Mouse (Mus musculus) MN1 (cell line): ENCODE measurements around the gene Edar.
A peak's percentile ranks its signal among the peaks of the same experiment; 100 is the strongest.

Source experiments
- DNase-seq: peaks from one replicate; pipeline ENCODE4 v3.0.0-alpha.2; 2016; ENCODE audit warnings: low spot score

Gene Edar

DNA sequence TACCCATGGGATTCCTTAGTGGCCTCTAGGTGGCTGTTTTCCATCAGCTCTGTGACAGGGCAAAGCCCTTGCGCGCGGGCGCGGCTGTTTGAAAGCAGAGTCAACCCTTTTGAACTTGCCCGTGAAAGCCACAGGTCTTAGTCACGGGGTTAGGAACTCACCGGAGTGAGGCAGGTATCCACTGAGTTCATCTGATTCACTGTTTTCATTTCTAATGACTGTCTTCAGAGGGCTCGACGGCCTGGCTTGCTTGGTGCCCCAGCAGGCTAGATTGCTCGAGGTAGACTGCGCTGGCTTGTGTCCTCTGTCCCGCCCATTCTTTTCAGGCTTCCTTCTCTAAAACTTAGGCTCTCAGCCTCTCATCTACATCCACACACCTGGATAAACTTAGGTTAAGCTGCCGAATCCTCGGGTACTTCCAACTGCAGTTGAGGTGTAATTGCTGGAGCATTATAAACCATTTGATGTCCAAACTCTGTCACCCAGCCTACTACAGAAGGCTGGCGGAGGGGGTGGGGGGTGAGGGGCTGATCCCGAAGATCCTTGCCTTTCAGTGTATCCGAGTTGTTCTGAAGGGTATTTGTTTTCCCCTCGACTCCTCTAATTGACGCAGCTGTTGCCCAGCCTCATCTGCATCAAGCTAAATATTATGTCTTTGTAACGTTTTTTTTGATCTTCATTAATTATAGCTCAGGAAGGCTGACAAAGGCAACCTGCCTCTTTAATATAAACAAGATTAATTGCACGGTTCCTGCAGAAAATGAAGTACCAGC is 24.0 kb downstream of the Edar start:
- DNase-seq: no peak

- no peak for DNase-seq
Observed at GRCm38 (mm10) chr10:58648787-58649186, 26.7 kb downstream of the Edar start.

- DNase-seq: no peak
Observed at GRCm38 (mm10) chr10:58644671-58645070, 30.8 kb downstream of the Edar start.

- DNase-seq: no peak
Observed at GRCm38 (mm10) chr10:58644194-58644593, 31.3 kb downstream of the Edar start.

GRCm38 (mm10) chr10:58643001-58643400 is 32.5 kb downstream of the Edar start:
- DNase-seq: no peak

- DNase-seq: no peak
Observed at GRCm38 (mm10) chr10:58641631-58642030, 33.8 kb downstream of the Edar start.

GRCm38 (mm10) chr10:58640446-58641400 is 34.7 kb downstream of the Edar start:
- no peak for DNase-seq

DNA sequence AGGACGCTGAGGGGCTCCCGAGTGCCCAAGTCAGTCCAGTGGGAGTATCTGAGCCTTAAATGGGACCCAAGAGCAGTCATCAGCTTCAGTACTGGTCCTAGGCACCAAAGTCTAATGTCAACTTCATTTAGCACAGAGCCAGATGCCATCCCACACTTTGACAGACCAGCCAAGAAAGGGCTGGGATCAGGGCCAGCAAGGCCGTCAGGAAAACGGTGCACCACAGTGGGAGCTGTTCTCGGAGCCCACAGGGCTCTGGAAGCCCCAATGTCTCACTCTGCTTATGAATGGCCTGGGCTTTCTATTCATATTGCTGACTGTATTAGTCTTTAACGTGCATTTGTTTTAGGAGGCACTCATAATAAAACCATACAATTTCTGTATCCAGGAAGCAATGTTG is 36.2 kb downstream of the Edar start:
- no peak for DNase-seq

- no peak for DNase-seq
Observed at GRCm38 (mm10) chr10:58636431-58637080, 38.9 kb downstream of the Edar start.

DNA sequence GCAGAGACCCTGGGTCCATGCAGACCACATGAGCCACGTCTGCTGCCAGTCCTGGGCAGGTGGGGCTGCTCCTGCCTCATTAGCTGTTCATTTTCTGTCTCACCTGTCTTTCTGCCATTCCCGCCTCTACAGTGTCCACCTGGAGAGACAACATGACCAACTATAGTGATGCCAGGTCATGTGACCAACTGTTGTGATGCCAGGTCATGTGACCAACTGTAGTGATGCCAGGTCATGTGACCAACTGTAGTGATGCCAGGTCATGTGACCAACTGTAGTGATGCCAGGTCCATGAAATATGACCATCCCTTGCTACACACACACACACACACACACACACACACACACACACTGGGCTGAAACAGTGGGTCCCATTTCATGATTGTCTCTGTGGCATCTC is 41.9 kb downstream of the Edar start:
- DNase-seq: no peak

DNA sequence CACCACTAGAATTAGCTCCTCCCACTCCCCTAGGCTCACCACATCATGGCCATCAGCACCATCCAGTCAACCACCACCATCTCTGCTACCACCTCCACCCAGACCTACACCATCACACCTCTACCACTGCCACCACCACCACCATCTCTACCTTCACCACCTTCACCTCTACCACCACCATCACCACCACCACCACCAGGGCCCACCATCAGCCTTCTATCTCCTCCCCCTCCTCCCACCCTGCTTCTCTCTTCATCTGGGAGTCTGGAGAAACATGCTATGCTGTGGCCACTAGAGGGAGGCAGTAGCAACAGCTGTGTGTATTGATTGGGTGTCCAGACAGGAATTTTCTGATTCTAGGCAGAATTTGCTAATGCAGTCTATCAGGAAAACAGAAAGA is 47.9 kb downstream of the Edar start:
- peak; percentile 39 for DNase-seq

DNA sequence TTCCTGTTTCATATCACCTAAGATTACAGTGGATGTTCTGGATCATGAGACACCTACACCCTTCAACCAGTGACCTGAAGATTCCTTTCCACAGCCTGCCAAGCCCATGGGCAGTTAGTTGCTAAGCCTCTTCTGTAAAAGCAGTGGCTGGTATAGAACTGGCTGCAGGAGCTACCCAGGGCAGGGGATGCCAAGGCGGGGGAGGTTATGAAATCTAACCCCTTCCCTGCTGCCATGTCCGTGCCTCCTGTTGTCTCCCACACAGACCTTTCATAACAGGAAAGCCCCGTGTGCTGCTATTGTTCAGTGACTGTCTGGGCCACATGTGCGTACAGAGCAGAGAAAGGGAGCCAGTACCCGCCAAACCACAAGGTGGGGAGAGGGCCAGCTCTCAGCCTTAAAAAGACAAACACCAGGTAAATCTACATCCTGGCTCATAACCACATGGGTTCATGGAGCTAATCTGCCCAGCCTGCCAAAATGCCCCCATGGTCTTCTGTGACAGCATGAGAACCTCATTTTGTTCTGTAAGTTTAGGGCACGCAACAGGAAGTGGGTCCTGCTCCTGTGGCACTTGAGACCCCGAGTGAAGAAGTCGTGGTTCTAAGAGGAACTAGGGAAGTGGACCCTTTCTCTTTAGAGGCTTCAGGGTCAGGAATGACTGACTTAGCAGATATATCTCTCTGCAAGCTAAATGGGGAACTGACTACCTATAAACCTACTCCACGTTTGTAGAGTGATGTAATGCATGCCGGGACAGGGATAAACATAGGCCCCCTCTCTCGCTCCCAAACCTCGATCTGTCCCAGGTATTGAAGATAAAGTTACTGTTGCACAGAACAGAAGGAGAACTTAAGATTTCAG is 50.4 kb downstream of the Edar start:
- DNase-seq: no peak

- DNase-seq: no peak
Observed at GRCm38 (mm10) chr10:58619266-58619665, 56.2 kb downstream of the Edar start.

- no peak for DNase-seq
Observed at GRCm38 (mm10) chr10:58618501-58619216, 56.8 kb downstream of the Edar start.

DNA sequence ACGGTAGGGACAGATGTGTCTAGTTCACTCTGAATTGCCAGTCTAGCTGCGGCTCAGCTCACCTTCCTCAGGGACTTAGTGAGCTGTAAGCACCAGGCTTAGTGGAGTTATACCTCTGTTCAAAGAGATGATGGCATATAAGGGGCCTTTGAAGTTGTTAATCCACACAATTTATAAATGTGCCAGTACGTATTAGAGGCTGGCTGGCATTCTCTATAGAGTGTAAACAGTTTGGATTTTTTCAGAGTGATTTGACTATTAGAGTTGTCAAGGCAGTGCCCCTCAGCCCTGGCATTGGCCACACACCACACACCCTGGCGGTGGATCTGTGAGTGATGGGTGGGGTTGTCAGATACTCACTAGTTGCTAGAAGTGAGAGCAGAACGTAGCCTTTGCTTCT is 58.9 kb downstream of the Edar start:
- no peak for DNase-seq

DNA sequence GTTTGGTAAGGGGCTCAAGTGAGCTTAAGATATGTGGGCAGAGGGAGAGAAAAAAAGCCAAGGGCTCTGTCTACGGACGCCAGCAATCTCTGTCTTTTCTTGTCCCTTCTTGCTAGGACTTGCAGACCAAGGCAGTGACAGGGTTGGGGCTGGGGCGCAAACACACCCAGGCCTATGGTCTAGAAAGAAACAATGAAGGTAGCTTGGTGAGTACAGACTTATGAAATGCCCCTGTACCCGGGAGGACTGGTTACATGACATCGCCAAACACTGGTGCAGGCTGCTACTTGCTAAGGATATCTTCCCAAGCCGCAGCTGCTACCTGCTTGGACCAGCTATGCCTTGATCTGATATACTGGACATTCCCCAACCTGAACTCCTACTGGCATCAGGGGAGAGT is 60.9 kb downstream of the Edar start:
- DNase-seq: no peak

DNA sequence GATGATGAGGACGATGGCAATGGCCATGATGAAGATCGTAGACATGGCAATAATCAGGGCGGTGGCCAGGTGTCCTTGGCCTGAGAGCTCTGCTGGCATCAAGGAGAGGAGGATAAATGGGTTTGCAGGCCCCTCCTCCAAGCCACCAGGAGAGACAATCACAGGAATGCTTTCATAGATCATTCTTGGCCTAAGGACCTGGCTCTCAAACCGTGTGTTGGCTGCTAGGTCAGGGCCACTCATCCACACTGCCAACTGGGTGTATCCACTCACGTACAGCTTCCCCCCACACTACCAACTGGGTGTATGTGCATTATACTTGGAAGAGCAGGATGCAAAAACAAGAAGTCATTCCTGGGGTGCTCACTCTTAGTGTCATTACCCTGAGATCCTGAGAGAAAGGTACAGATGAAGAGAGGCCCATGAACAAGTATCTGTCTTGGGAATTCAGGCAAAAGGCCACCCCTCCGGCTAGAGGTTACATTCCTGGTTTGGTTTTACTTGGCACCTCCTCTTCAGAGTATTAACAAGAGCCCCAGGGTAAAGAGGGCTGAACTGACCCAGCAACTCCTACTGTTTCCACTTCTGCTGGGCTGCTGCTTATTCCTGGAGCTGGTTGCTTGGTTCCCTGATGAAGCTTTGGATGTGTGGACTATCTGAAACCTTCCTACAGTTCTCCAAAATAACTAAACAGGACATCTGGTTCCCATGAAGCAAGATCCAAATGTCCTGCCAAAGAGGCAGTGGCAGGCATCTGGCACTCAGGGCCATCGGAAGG is 64.8 kb downstream of the Edar start:
- DNase-seq: no peak

DNA sequence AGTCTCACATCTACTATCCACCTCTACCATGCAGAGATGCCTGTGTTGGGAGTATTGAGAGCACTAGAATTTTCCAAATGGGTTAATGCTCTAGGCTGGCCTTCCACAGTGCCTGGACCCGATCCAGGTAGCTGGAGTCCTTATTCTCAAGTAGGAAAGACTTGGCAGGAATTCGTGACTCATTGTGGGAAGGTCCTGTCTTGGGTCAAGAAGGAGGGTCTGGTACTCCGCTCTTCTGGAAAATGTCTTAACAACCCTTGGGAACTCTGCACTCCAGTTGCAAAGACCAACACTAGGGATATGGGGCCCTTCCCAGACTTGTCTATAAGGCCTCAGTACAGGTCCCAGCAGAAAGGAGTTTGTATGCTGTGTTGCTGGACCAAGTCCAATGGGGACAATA is 66.6 kb downstream of the Edar start:
- no peak for DNase-seq

DNA sequence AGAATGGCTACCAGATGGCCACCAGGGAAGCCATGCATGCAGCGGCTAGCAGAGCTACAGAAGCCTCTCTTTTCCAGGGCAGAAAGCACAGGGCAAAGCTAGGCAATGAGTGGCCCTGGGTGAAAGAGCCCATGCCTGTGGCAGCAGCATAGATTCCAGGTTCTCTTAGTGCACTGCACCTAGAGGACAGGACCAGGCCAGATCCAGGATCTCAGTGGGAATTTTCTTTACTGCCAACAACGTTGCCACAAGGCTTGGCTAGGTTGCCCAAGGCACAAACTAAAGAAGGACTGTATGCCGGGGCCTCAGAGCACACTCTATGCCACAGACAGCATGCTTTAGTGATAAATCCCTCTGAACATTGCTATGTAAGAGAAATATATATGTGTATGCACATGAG is 69.1 kb downstream of the Edar start:
- DNase-seq: no peak

DNA sequence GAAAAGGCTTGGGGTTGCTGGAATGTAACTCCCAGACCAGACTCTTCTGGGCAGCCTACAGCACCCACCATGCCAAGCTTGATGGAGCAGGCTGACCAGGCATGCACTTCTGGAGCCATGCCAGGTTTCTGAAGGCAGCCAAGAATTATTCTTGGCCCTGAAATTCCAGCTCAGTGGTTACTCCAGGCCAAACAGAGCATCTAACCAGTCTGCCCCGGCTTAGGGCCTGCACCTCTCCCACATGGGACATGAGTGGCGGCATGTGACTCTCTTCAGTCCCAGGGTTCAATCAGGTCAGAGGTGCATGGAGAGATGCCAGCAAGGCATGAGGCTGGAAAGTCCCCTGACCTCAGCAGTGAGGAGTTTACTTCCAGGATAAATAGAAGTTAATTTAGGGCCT is 70.7 kb downstream of the Edar start:
- DNase-seq: peak; percentile 49
